Mouse (Mus musculus): ENCODE results near the gene Enpp4.

Gene Enpp4

DNA sequence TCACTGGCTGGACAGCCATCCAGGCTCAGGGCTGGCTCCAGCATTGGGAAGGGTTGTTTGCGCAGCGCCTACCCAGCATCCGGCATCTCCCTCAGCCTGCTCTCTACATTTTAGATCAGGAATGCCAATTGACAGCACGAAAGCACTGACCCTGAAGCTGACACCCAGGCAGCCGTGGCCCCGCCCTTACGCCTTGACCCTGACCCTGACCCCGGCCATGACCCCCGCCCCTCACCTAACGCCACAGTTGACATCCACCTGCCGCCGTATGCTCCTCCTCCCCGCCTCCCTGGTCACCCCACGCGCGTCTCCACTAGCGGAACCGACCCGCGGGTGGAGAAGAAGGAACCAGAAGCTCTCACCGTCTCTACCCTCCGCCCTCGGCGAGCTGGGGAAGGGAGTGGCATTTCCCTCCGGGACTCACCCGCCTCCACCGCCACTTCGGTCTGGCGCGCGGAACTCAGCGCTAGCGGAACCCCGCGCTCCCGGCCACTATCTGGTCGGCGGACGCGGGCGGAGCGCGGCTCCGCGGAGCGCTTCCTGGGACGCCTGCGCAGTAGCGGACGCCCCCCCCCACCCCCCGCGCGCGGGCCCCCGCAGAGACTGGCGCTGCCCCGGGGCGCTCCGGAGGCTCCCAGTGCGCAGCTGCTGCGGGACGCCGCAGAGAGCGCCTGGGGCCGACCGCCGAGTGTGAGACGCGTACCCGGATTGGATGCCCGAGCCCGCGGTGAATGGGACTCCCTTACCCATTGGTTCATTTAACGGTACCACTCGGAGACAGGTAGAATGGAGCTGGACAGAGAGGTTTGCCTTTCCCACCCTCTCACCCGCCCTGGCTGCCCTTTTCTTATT, at the start of gene Enpp4:
Enpp4 (minus strand) TSS at position 523 of the 852 bp plus-strand sequence.
- DNase-seq (ENCODE audit: low spot score in 2 of 2), result peak; percentile 84 to 87

DNA sequence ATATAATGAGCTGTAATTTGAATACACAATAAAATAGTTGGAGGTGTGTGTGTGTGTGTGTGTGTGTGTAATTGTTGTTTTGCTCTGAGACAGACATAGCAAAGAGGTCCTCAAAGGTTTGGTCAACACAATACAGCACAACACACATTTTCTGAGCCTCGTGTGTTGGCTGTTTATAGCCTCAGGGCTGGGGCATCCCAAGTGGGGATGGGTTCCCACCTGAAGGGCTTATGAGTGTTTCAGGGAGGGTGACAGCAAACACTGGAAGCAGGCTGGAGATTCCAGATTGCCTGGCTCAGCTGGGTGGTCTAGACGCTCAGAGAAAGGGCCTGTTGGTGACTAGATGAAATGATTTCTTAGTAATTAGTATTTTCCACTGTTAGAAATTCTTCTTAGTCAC, 49.6 kb upstream of the Enpp4 start:
- DNase-seq (ENCODE audit: low spot score in 2 of 2), result no peak

DNA sequence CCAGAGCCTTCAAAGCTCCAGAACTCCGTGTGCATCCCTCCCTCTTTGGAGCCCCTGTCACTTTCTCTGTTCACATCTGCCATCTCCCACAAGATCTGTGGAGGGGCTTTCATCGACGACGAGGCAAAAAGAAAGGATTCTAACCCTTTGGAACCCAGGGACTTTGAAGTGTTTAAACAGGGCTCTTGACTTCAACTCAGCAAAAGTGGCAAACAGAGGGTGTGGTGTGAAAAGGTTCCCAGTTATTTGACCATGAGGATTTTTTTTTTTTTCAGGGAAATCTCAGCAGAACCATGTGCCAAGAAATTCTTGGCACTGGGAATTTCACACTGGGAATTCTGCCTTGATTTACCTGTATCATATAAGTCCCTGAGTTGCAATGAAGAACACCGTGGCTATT, 48.3 kb upstream of the Enpp4 start:
- DNase-seq (ENCODE audit: low spot score in 2 of 2), result no peak

DNA sequence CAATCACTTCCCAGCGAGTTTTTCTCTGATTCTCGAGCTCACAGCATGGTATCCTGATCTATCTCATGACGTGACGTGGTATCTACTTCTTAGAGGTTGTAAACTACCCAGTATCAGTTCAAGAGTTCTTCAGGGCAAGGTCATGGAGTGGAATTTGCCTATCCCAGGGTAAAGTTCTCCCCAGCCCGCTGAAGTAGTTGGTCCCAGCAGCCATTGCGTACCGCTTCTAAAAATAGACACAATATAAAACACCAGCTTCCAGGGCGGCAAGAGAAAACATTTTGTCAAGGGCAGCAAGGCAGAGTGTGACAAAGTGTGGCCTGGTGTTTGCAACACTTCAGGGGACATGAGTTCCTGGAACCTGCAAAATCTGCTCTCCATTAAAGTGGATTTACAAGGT, 46.3 kb upstream of the Enpp4 start:
- no peak for DNase-seq (ENCODE audit: low spot score in 2 of 2)

DNA sequence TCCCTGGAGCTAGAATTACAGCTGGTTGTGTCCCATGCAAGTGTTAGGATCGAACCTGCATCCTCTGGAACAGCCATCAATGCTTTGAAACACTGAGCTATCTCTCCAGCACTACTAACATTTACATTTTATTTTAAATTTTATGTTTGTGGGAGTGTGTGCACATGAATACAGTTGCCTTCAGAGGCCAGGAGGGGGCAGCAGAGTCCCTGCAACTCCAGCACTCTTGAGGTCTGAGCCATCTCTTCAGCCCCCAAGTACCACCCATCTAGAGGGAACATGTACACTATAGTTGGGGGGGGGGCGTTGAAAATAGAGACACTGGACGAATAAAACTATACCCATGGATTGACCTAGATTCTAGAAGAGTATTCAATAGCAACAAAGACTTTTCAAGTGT, 45.5 kb upstream of the Enpp4 start:
- DNase-seq (ENCODE audit: low spot score in 2 of 2), result no peak

DNA sequence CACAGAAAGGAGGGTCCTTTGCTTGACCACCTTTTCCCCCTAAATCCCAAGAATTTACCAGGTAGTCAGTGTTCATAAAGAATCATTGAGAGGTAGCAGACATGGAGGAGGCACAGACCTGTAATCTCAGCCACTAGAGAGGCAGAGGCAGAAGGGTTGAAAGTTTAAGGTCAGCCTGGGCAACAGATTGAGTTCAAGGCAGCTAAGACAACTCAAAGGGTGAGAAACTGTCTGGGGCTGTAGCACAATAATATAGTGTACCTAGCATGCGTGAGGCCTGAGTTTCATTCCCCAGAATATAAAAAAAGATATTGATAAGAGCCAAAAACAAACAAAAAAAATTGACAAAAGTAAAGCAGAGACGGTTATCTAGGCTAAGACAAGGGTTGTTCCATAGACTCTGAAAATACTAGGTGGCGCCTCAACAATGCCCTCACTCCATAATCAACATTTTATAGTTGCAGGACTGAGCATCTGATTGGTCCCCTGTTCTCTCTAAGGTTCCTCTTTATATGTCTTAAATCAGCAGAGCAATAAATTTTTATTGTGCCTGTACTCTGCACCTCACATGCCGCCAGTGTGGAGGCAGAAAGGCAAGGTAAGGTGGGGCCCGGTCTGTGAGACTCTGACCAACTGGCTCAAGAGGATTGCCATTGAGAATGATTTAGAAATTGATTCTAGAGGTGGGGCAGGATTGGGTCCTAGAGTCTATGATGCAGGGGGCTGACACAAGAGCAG, 42.7 kb upstream of the Enpp4 start:
- DNase-seq (ENCODE audit: low spot score in 2 of 2), result no peak

DNA sequence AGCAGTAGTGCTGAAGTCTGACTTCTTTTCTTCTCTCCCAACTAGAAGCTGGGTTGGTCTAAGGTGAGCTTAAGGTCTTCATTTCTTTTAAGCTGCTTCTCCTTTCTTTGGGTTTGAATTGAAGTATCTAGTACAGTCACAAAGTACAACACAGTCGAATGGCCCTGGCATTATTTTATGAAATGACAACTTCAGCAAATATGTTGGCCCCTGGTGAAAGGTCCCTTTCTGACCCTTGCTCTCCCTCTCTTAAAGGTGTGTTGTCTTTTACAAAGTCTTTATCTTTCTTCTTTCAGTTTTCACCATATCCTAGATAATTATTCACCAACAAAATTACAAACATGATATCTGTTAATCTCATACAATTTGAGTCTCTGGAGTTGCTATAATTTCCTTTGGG, 40.2 kb upstream of the Enpp4 start:
- DNase-seq (ENCODE audit: low spot score in 2 of 2), result no peak

DNA sequence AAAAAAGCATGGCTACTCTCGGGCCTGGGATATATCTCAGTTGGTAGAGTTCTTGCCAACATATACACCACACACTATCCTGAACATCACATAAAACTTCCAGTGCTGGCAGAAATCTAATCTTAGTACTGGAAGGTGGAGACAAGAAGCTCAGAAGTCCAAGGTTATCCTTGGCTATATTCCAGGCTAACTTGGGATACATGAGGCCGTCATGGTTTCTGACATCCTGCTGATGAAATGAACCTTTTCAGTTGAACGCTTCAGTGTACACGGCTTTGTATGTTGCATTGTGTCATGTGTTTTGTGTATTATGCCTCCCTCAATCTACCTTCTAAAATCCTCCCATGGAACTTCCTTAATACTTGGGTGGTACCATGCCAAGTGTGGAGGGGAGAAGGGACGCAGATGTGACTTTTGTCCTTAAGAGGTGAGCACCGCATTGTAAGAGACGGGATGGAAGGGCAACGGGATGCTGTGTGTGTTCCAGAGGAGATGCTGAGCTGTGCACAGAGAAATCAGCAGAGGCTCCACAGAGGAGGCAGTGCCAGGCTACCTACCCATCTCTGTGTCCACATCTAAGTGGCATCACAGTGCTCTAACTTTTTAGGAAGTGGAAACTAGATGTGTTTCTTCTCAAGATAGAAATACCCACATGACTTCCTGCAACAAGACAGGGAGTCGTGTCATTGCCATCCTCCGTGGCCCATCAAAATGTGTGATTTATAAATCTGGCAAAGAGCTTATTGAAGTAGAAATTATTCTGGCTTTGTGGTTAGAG, 31.4 kb upstream of the Enpp4 start:
- DNase-seq (ENCODE audit: low spot score in 2 of 2), result no peak

DNA sequence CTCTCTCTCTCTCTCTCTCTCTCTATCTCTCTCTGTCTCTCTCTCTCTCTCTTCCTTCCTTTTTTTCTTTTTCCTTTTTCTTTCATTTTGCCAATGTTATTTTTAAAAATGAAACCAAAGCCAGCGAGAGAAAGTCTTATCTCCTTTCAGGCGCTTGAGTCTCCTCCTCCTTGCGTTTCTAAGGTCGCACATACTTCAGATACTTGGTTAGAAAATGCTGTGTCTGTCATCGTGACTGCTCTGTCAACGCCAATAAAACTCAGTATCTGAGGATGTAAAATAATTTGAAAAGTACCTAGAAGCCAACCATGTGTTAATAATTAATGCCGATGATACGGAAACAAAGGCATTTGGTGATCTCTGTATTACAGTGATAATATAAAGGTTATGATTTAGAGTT, 30.4 kb upstream of the Enpp4 start:
- no peak for DNase-seq (ENCODE audit: low spot score in 2 of 2)

DNA sequence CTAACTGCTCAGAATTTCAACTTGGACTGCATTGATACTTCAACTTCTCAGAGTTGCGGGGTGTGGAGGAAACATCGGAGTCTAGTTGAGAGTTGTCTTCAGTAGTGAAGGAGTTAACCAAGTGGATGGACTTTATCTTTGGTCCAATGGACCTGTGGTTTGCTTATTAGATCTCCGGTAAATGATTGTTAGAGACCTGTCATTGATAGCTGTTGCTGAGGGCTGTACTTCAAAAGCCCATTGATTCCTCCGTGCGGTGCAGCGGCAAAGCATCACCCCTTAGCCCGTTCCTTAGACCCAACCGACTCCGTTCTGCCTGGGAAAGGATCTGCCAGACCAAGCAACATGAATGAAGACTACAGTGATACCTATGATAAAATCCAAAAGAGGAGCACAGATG, 28.9 kb upstream of the Enpp4 start:
- DNase-seq (ENCODE audit: low spot score in 2 of 2), result no peak

DNA sequence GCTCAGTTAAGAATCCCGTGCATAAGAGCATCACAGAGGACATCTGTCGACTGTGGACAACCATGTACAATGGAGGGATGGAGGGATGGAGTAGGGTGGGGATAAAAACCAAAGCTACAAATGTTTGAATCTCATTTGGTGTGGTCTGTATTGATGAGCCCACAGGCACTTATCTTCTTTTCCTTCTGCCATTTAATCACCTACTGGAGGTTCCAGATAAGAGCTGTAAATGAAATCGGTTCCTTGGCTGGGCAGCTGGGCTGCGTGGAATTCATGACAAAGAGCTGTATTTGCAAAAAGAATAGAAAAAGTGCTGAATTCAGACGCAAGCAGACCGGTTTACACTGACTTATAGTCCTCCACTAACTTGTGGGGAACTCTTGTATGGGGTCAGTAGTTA, 28.5 kb upstream of the Enpp4 start:
- no peak for DNase-seq (ENCODE audit: low spot score in 2 of 2)

DNA sequence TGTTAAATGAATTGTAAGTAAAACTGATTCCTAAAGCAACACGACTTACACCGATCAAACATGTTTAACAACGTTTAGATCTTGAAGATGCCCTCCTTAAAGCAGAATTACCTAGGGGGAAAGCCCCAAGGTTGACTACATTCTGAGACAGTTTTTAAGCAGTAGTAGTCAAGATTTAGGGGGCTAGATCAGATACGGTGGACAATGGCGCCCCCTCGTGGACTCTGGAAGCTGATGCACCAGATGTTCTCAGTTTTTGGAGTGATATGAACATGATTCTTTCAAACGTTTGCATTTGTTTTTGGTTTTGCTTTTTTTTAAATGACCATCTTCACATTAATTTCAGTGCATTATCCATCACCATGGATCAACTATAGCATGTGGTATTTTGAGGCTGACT, 24.8 kb upstream of the Enpp4 start:
- DNase-seq (ENCODE audit: low spot score in 2 of 2), result peak; percentile 32 to 68

DNA sequence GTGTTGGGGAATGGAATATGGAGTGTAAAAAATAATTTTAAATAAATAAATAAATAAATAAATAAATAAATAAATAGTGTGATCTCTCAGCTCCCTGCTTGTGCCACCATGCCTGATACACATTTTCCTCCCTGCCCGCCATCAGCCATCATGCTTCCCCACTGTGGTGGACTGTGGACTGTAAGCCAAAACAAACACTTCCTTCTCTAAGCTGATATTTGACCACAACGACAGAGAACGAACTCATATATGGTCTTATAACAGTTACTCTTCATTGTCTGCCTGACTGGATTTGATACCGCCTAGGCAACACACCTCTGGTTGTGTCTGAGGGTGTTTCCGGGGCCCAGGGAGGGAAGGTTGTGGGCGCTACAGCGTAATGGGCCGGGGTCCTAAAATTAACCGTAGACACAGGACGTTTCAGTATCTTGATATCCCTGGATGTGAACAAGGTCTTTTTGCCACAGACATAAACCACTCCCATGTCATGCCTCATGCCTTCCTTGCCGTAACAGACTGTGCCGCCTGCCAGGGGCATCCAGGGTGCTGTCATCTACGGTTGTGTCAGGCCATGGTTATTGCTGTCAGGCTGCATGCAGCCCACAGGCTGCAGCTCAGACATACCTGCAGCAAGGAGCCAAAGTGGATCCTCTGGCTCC, 23.6 kb upstream of the Enpp4 start:
- DNase-seq (ENCODE audit: low spot score in 2 of 2), result no peak

DNA sequence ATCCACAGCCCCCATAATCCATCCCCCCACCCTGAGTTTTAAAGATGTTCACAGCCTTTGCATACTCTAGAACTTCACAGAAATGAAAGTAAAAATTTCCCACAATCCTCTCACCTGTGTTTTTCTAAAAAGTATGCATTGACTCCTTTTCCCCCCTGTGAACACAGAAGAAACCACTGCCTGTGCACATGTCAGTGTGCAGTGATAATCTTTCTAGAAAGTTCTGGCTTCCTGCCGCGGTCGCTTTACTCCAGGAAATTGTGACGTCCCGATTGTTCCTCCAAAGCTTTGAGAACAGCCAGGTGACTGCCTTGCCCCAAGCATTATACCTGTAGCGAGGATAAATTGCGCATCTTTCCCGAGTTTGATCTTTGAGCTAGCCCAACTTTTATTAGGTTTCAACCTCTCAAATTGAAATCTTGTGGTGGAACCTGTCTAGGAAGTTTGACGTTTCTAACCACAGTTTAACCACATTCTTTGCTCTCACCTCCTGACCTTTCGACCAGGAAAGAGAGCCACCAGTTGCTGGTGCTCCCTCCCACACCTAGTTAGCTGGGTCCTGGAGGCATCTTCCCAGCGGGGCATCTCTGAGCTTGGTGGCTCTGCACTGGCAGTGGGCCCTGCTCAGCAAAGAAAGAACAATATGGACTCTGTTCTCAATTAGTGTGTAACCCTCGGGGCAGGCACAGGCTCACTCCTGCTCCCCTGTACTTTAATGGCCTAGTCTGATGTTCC, 15.9 kb upstream of the Enpp4 start:
- DNase-seq (ENCODE audit: low spot score in 2 of 2), result no peak

DNA sequence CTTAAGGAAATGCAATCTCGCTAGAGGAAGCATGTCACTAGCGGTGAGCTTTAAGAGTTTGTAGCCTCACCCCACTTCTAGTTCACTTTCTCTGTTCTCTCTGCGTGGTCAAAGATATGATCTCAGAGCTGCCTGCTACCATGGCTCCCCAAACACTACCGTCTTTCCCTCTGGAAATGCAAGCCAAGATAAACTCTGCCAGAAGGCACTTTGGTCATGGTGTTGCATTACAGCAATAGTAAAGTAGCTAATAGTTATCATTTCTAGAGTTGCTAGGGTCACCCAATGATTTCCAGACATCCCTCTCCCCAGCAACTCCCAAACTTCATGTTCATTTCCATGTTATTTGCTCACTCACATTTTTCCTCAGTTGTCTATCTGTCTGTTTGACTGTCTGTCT, 12.6 kb upstream of the Enpp4 start:
- DNase-seq (ENCODE audit: low spot score in 2 of 2), result no peak

DNA sequence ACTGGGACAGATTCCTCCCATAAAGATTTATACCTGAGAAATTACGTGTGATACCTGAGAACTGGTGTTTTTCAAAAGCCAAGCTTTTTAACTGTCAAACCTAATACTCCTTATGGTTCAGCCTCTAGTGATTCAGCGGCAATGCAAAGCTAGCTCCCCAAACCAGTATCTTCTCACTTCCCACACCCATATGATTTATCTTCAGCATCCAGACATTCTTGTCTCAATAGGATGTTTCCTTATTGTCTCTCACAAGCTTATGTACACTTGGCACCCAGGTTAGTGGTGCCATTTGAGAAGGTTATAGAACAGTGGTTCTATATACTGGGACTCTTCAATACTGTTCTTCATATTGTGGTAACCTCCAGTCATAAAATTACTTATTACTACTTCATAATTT, 12.1 kb upstream of the Enpp4 start:
- DNase-seq (ENCODE audit: low spot score in 2 of 2), result no peak

DNA sequence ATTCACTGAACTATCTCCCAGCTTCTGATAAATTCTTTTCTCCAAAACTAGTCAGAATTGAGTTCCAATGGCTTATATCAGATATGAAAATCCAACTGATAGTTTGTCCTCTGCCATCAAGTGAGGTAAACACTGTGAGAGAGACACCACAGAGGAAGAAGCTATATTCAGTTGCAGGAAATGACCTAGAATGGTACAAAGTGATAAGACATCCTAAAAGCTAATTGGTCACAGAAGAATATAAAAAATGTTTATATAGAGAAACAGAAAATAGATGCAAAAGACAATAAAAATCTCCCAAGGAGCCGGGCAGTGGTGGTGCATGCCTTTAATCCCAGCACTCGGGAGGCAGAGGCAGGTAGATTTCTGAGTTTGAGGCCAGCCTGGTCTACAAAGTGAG, 11.0 kb upstream of the Enpp4 start:
- no peak for DNase-seq (ENCODE audit: low spot score in 2 of 2)

DNA sequence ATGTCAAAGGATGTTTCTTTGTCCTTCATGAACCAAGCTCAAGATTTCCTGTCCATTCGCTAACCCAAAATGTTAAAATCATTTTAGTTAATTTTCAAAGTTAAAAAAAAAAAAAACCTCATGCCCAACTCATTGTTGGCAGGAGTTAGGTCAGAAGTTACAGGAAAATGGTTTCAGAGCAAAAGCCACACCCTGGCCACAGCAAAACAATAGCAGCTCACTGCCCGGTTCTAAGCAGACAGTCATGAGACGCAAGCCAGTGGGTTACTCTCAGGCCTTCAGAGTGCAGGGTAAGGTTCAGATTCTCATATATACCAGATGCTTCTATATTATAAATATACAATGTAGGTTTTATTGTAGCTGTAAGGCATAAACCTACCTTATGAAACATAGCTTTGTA, 2.7 kb upstream of the Enpp4 start:
- DNase-seq (ENCODE audit: low spot score in 2 of 2), result no peak

DNA sequence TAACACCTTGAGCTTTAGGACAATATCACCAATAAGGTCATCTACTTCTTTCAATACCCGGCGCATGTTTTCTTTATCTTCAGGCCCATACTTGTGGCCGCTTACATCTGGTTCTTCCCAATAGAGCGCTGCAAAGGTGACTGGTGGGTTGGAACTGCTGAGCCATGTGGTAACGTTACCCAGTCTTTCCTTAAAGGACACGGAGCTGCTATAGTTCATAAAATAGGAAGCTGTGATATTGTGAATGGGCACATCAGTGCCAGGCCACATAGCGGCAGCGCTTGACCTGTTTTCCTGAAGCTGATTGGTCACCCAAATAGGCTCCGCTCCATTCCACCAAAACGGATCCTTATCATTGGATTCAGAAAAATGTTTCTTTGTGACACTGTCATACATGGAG, 3.6 kb downstream of the Enpp4 start:
- DNase-seq (ENCODE audit: low spot score in 2 of 2), result no peak

DNA sequence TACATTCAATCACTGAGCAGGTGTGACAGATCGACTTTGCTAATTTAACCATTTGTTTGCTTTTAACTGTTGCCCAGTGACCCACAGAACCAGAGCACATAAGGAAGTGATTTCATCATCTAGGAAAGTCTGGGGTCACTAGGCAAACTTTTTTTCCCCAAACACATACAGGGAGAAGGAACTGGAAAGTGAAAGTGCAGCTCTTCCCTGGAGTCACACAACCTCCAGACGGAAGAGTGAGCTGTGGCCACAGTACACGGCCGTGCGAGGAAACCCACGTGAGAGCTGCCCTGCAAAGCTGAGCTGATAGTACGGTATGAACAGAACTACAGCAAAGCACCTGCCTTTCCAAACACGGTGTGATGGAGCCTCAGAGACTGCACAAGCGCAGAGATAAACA, 4.7 kb downstream of the Enpp4 start:
- no peak for DNase-seq (ENCODE audit: low spot score in 2 of 2)

DNA sequence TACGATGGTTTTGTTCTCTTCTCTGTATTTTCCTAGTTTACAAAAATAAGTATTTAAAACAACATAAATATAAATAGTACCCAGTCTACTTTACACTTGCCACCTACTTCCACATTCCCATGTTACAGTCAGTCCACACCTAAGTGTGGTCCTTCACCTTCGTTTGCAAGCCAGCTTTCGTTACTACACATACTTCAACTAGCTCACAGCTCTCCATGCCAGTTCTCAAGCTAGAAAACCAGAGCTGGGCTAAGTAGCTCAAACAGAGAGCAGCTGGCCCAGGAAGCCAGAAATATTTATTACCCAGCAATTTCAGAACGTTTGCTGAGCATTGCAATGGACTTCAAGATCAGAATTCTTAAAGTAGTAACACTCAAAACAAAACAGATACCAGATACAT, 5.1 kb downstream of the Enpp4 start:
- no peak for DNase-seq (ENCODE audit: low spot score in 2 of 2)
